Mouse (Mus musculus): ENCODE results near the gene Trim66.
A peak's percentile ranks its signal among the peaks of the same experiment; 100 is the strongest.

Trim66 gene

DNA sequence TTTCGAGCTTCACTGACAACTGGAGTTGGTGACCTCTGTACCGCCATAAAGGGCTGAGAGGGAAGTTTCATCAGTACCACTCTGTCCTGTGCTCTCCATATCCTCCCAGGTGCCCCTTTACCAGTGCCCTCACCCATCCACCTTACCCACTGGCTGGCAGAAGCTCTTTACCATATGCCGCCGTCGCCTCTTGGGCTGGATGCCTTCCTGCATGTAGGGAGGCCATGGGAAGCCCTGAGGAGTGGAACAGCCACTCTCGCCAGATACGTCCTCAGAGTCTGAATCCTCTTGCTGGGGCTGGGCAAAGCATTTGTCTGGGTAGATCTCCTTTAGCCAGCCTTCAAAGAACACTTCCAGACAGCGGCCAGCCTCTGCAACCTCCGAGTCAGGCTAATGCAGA, 53.1 kb downstream of the Trim66 start:
- DNase-seq (ENCODE audit: low read depth, low spot score) = no peak

GRCm38 (mm10) chr7:109448060-109448459, 59.9 kb downstream of the Trim66 start:
- DNase-seq (ENCODE audit: low read depth, low spot score) = no peak

DNA sequence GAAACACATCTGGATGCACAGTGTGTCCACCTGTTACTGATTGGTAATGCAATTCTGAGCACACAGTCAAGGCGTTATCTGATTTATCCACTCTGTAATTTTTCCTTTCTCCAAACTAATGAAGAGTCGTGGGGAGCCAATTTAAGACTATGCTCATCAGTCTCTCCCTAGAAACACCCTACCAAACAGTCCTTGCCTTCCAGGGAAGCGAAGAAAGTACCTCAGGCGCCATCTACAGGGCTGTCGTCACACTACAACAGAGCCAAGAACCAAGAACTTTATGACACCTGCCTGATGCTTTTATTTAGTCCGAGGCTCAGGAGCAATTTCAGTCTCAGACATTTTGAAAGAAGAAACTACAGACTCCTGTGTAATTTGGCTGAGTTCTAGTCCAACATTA, 62.9 kb downstream of the Trim66 start:
- peak; percentile 56 for DNase-seq (ENCODE audit: low read depth, low spot score)

- no peak for DNase-seq (ENCODE audit: low read depth, low spot score)
Observed at GRCm38 (mm10) chr7:109442739-109443138, 65.2 kb downstream of the Trim66 start.

GRCm38 (mm10) chr7:109440697-109441269, 67.2 kb downstream of the Trim66 start:
- DNase-seq (ENCODE audit: low read depth, low spot score) = no peak

DNA sequence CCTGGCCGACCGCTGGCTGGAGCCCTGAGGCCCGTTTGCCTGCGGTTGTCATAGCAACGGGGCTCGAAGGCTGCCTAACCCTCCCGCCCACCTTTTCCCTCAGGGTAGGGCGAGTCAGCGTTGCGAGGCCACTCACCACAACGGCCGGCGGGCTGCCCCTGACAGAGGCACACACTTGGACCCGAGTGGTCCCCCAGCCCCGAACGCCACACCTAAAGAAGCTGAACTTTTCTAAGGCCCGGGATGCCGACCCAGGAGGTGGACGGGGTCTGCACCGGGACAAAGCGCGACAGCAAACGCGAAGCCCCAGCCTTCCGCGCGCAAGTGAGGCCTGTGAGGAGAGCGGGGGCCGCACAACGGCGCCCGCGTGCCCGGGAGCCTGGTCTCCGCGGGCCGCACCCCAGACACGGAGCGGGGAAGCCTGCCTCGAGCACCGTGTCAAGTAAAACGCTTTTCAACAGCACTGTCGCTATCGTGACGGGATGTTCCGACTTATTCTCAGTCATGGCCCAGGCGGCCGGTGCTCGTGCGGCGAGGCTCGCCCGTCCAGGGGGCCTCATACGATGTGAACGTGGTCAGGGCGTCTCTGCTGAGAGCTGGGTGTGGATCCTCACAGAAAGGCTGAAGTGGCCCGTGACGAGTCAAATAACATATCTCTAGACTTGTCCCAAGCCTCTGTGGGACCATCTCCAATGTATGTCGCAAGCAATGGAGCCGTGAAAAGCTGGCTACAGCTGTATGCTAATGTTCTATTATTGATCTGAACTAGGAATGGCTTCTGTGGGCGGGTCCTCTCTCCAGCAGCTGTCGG, 68.9 kb downstream of the Trim66 start, which contains the start of gene Stk33:
Gene Stk33, minus strand, starts transcription at position 301 of the 811 bp plus-strand sequence.
- peak; percentile 71 for DNase-seq (ENCODE audit: low read depth, low spot score)

DNA sequence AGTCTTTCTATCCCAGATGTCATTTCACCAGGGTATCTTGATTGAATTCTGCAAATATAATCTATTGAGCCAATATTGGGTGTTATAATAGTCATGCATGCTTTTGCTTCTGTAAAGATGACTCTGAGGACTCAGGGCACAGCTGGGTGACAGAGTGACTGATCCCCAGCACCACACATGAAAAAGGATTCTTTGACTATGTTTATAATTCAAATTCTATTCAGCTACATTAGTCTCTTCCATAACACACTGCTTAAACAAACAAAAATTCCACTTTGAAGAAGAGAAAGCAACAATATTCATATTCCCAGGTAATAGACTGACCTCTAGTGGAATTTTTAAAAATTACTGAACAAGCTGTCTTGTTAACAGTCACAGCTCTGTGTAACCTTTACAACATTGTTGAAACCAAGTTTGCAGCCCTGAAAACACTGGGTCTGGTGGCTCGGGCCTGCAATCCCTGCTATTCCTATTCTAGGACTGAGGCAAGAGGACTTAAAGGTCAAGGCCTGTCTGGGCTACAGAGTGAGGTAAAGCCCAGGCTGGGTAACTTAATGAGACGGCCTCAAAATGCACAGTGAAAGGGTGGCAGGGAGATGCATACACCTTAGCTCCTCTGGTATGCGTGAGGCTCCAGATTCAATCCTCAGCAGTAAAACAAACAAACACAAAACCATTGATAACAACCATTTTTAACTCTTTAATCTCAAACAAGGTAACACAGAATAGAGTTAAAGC, 83.3 kb downstream of the Trim66 start:
- DNase-seq (ENCODE audit: low read depth, low spot score) = no peak

- no peak for DNase-seq (ENCODE audit: low read depth, low spot score)
Observed at GRCm38 (mm10) chr7:109422803-109423202, 85.1 kb downstream of the Trim66 start.

GRCm38 (mm10) chr7:109405491-109405890, 102.4 kb downstream of the Trim66 start:
- no peak for DNase-seq (ENCODE audit: low read depth, low spot score)

DNA sequence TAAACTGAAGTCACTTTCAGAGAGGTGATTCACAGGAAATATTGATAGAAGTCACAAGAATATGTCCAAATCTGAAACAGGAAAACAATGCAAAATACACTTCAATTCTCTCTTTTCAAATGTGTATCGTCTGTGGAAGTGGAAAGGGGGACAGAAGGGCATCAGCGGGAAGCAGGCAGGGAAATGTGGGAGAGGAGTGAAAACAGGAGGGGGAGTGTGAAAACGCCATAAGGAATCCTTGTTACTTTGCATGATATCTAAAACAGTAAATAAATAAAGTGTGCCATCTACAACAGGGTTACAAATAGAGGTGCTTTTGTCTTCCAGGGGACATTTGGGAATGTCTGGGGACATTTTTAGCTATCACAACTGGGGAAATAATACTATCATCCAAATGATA, 108.6 kb downstream of the Trim66 start:
- no peak for DNase-seq (ENCODE audit: low read depth, low spot score)

Data from forelimb bud, embryonic 11.5 days (tissue).